Mouse (Mus musculus) lung, embryonic 14.5 days (tissue): ENCODE results near the gene a. TPM values are rescaled to one million over a fixed set of nuclear protein-coding genes. Genes with fewer than 3 reads are reported as not detected.

Experiments used
- ATAC-seq: fragments of 200-750 bp; cut with Nextera tagmentation; 2 replicates; pipeline ENCODE4 v1.8.0; 2017; ENCODE audit warnings: mild to moderate bottlenecking, moderate TSS enrichment, moderate library complexity; ENCODE audit not compliant: insufficient read depth
- DNase-seq: peaks from one replicate; pipeline ENCODE4 v3.0.0-alpha.2; 2015
- H3K27ac ChIP-seq: fragments of 300-500 bp; sonication (generic); 2 replicates; pipeline ENCODE4 v1.5.1; 2014; ENCODE audit warnings: low read depth, mild to moderate bottlenecking, moderate library complexity
- H3K27me3 ChIP-seq: fragments of 300-500 bp; sonication (generic); 2 replicates; pipeline ENCODE4 v1.6.1; 2014; ENCODE audit warnings: low read length, control low read depth; ENCODE audit not compliant: insufficient read depth
- H3K36me3 ChIP-seq: fragments of 300-500 bp; sonication (generic); 2 replicates; pipeline ENCODE4 v1.6.1; 2014; ENCODE audit warnings: control low read depth; ENCODE audit not compliant: insufficient read depth
- H3K4me1 ChIP-seq: fragments of 300-500 bp; sonication (generic); 2 replicates; pipeline ENCODE4 v1.6.1; 2014; ENCODE audit warnings: antibody characterized with exemption, control low read depth; ENCODE audit not compliant: insufficient read depth
- H3K4me2 ChIP-seq: fragments of 300-500 bp; sonication (generic); 2 replicates; pipeline ENCODE4 v1.6.1; 2014; ENCODE audit warnings: mild to moderate bottlenecking
- H3K4me3 ChIP-seq: fragments of 300-500 bp; sonication (generic); 2 replicates; pipeline ENCODE4 v1.5.1; 2014; ENCODE audit warnings: low read depth, low read length
- H3K9ac ChIP-seq: fragments of 300-500 bp; sonication (generic); 2 replicates; pipeline ENCODE4 v1.6.1; 2014
- H3K9me3 ChIP-seq: fragments of 300-500 bp; sonication (generic); 2 replicates; pipeline ENCODE4 v1.6.1; 2016; ENCODE audit warnings: low read depth, low read length, control low read depth
- CTCF ChIP-seq: IDR thresholded peaks from 2 replicates; pipeline ENCODE4 v1.5.1; 2016; ENCODE audit warnings: antibody characterized with exemption, low read depth
- WGBS: fragments of 180-500 bp; shearing (Covaris S2); extraction: QIAGEN DNeasy Blood & Tissue Kit; methylation state at CpG from one replicate; pipeline ENCODE4 v1.1.7; 2014; 5-methylcytosine and 5-hydroxymethylcytosine counted together
- polyA plus RNA-seq: library from polyadenylated mRNA; unstranded; fragments of >200 nt; fragmentation: Nextera tagmentation; extraction: Ambion mirVana; gene quantifications from 2 replicates; pipeline ENCODE4 v1.2.1, GENCODE M21; 2014

The a gene
- polyA plus RNA-seq, 1 experiment from 2014 or later: not detected

DNA sequence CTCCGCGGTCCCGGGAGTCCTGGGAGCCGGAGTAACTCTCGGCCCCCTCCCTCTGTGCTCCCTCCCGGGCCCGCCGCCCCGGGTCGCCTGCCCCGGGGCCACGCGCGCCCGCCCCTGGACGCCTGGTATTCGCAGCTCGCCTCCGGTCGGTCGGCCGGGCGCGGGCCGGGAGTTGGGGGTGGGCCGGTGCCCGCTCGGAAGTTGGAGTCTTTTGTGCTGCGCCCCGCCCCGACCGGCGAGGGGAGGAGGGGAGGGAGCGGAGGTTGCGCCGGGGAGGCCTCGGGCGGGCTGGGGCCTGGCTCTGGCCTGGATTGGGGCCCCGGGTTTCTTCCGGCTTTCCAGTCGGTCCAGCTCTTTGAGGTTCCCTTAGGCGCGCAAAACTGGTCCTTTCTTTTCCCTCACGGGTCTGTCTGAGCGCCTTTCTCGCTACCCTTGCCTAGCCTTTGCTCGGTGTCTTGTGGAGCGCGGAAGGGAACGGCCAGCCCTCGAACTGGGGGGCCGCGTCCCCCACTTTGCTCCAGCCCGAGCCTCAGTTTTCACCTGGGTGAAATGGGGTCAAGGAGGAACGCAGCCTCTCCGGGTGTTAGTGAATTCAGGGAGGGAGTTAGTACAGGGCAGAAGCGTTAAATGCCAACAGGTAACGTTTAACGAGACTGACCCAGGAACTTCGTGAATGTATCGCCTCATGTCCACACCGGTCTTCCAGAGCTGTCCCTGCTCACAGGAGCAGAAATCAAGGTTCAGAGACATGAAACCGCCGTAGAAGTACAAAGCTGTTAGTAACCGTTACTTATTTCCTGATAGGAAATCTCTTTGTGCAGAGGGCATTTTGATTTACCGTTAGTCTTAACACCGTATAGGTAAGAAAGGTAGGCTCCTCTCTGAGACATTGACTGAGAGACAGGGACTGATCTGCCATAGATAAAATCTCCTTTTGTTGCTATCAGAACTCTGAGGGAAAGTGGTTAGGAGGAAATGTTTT is 750 bp downstream of the a start:
- Histone ChIP-seq H3K9me3 (no peaks in the 10 kb centered on the region), H3K4me1 (peaks cover 13% of the 10 kb centered on the region), H3K36me3 (0 out of 2 replicates have a peak, but pooled peaks cover 3% of the 10 kb centered on the region), H3K4me2 (peak overlapping the region; percentile 77), H3K4me3 (peak overlapping the region; percentile 99), H3K27ac (peak overlapping the region; percentile 98), H3K9ac (peak overlapping the region; percentile 93), H3K27me3 (no peaks in the 10 kb centered on the region)
- no peak for TF ChIP-seq CTCF
- peak; percentile 83 for DNase-seq
- ATAC-seq: peak; percentile 37
- WGBS: under 1% methylated on average over 66 of the region's 67 CpGs

DNA sequence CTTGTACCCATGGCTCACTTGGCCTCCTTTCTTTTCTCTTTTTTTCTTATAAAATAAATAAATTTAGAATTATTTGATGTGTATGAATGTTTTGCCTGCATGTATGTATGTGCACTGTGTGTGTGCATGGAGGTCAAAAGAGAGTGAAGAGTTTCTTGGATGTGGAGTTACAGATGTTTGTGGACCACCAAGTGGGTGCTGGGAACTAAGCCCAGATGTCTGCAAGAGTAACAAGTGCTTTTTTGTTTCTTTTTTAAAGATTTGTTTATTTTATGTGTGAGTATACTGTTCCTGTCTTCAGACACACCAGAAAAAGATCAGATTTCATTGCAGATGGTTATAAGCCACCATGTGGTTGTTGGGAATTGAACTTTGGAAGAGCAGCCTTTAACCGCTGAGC is 12.2 kb downstream of the a start:
- no peak for TF ChIP-seq CTCF
- H3K27ac ChIP-seq: no peak overlapping the region
- H3K9ac ChIP-seq: no peak overlapping the region
- ATAC-seq: peak; percentile 63
- no peaks in the 10 kb centered on the region for H3K27me3 ChIP-seq
- no peaks in the 10 kb centered on the region for H3K9me3 ChIP-seq
- peaks cover 4% of the 10 kb centered on the region; the same call in 1 of the 2 replicates for H3K36me3 ChIP-seq
- peak; percentile 57 for DNase-seq
- no peak overlapping the region for H3K4me3 ChIP-seq
- H3K4me2 ChIP-seq: no peak overlapping the region
- 66% methylated on average over 1 of the region's 1 CpGs for WGBS
- H3K4me1 ChIP-seq: peaks cover 3% of the 10 kb centered on the region; the same call in 1 of the 2 replicates

DNA sequence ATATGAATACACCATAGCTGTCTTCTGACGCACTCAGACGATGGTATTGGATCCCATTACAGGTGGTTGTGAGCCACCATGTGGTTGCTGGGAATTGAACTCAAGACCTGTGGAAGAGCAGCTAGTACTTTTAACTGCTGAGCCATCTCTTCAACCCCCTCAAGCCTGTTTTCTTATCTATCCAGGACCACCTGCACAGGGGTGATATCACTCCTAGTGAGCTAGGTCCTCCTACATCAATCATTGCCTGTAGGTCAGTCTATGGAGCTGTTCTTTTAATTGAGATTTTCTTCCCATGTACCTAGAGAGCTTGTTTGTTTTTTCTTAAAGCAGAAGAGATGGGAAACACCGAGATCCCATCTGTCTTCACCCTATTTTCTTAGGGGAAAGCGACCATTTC is 12.6 kb downstream of the a start:
- no peak overlapping the region for H3K4me2 ChIP-seq
- DNase-seq: no peak
- H3K9ac ChIP-seq: no peak overlapping the region
- no peak for TF ChIP-seq CTCF
- no peaks in the 10 kb centered on the region for H3K27me3 ChIP-seq
- ATAC-seq: no peak
- H3K4me1 ChIP-seq: peaks cover 3% of the 10 kb centered on the region; the same call in 1 of the 2 replicates
- H3K27ac ChIP-seq: no peak overlapping the region
- WGBS: 34% methylated on average over 4 of the region's 4 CpGs
- H3K4me3 ChIP-seq: no peak overlapping the region
- H3K36me3 ChIP-seq: peaks cover 4% of the 10 kb centered on the region; the same call in 1 of the 2 replicates
- no peaks in the 10 kb centered on the region for H3K9me3 ChIP-seq

DNA sequence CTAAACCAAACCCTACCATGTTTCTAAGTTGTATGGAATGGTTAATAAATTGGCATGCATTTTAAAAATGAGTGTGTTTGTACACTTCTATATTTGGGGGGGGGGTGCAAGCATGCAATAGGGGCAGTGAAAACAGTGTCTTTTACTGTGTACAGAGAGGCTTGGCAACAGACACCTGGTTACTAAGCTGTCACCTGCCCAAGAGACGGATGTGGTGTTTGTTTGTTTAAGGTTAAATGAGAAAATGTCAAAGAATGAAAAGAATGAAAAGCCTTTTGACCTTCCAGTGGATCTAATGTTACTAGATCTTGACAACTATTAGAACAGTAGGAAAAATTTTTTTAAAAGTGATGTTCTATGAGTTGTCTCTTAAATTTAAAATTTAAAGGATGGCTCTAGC is 16.5 kb downstream of the a start:
- Histone ChIP-seq H3K27ac (no peak overlapping the region), H3K9me3 (no peaks in the 10 kb centered on the region), H3K36me3 (no peaks in the 10 kb centered on the region; the same call in 1 of the 2 replicates), H3K4me3 (no peak overlapping the region), H3K4me1 (peaks cover 7% of the 10 kb centered on the region; the same call in 1 of the 2 replicates), H3K27me3 (no peaks in the 10 kb centered on the region), H3K4me2 (no peak overlapping the region), H3K9ac (no peak overlapping the region)
- DNase-seq (no peak), ATAC-seq (no peak)
- WGBS: 17% methylated on average over 1 of the region's 1 CpGs
- TF ChIP-seq CTCF: no peak

DNA sequence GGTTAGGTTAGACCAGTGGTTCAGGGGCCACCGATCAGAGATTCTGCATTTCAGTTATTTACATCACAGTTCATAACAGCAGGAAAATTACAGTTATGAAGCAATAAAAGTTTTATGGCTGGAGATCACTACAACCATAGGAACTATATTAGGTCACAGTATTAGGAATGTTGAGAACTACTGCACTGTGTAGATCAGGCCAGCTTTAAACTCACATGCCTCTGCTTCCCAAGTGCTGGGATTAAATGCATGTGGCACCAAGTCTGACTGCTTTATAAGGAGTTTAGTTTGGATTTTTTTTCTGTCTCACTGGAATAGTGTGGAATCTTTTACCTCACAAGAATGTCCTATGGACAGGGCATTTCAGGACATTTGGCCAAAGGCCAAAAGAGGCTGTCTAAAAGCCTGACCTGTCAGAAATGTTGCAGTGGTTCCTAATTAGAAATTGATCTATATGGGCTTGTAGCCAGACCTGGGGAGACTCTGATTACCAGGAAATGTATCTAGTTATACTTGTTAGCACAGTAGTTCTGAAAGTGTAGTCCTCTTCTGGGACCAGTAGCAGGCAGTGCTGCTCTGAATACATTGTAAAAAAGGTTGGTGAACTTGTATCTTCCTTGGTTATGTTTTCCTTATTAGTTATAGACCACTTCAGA is 18.0 kb downstream of the a start:
- WGBS: 66% methylated on average over 1 of the region's 1 CpGs

DNA sequence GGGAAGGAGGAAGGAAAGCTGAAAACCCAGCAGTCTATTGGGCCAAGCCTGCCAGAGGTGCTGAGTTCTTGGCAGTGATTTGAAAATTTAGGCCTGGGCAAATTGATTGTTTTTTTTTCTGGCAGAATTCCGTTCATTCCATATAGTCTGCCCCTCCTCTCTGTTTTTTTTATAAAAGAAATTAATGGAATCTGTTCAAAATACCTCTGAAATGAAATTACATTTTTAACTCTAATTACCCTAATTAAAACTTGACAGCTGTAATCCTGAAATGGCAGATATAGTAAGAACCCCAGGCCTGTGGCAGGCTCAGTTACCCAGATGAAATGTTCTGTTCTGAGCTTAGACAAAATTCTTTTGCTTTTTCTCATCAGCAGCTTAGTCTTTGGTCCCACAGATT is 19.6 kb downstream of the a start:
- no peak overlapping the region for H3K4me3 ChIP-seq
- H3K36me3 ChIP-seq: no peaks in the 10 kb centered on the region; the same call in 1 of the 2 replicates
- H3K27me3 ChIP-seq: no peaks in the 10 kb centered on the region
- no peak for DNase-seq
- no peak for TF ChIP-seq CTCF
- peaks cover 7% of the 10 kb centered on the region; the same call in 1 of the 2 replicates for H3K4me1 ChIP-seq
- 21% methylated on average over 1 of the region's 1 CpGs for WGBS
- H3K27ac ChIP-seq: 0 out of 2 replicates have a peak overlapping the region, but pooled peaks have one; percentile 3
- ATAC-seq: no peak
- H3K9ac ChIP-seq: no peak overlapping the region
- no peak overlapping the region for H3K4me2 ChIP-seq
- no peaks in the 10 kb centered on the region for H3K9me3 ChIP-seq

More for the DNA sequence above, 18.0 kb downstream of the a start:
- H3K27me3 ChIP-seq: no peaks in the 10 kb centered on the region
- no peaks in the 10 kb centered on the region; the same call in 1 of the 2 replicates for H3K36me3 ChIP-seq
- TF ChIP-seq CTCF: no peak
- no peak overlapping the region for H3K4me2 ChIP-seq
- no peak overlapping the region for H3K4me3 ChIP-seq
- no peak overlapping the region for H3K27ac ChIP-seq
- peaks cover 7% of the 10 kb centered on the region; the same call in 1 of the 2 replicates for H3K4me1 ChIP-seq
- DNase-seq (peak; percentile 46), ATAC-seq (peak; percentile 47; the same call in 1 of the 2 replicates)
- no peaks in the 10 kb centered on the region for H3K9me3 ChIP-seq
- no peak overlapping the region for H3K9ac ChIP-seq
